Mouse (Mus musculus) thymus, adult 2 months (tissue): Measurements from ENCODE around the gene Brdt.

Experiments used
- CTCF ChIP-seq: fragments of 200-500 bp; IDR thresholded peaks from 2 replicates; pipeline ENCODE4 v1.5.1; 2012; ENCODE audit warnings: mild to moderate bottlenecking, control low read depth, low read length, moderate library complexity, borderline replicate concordance; ENCODE audit not compliant: control insufficient read depth, poor library complexity, insufficient read depth; ENCODE audit errors: extremely low read depth
- POLR2A ChIP-seq: fragments of 200-500 bp; IDR thresholded peaks from 2 replicates; pipeline ENCODE4 v1.6.1; 2012; ENCODE audit warnings: mild to moderate bottlenecking, low read length, control low read depth, moderate library complexity; ENCODE audit not compliant: control insufficient read depth, poor library complexity, insufficient read depth; ENCODE audit errors: extremely low read depth

DNA sequence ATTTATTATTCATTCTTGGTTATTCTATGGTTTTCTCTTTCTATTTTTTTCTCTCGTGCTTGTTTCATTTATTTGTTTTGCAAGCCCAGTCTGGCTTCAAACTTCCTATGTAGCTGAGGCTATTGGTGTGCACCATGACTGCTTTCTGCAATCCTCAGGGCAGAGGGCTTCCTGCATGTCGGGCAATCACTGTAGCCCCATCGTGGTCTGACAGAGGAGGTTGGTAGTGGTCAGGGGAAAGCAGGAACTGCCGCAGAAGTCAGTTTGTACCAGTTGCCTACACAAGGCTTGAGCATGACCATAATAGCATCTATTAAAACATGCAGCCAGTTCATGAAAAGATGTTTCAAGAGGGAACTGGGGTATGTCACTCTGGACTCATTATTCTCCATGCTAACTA lies 23.5 kb upstream of the Brdt start:
- TF ChIP-seq CTCF = no peak
- TF ChIP-seq POLR2A = no peak
